Mouse (Mus musculus) intestine, postnatal 0 days (tissue): ENCODE data around the gene Usp7. TPM values are rescaled to one million over a fixed set of nuclear protein-coding genes. Genes with fewer than 3 reads are reported as not detected.

ENCODE experiments used
- ATAC-seq: fragments of 200-750 bp; cut with Nextera tagmentation; 2 replicates; pipeline ENCODE4 v1.8.0; 2017; ENCODE audit warnings: mild to moderate bottlenecking, moderate TSS enrichment, moderate library complexity
- H3K27ac ChIP-seq: fragments of 300-500 bp; sonication (generic); 2 replicates; pipeline ENCODE4 v1.5.1; 2014; ENCODE audit warnings: mild to moderate bottlenecking, low read depth, low read length, moderate library complexity
- H3K27me3 ChIP-seq: fragments of 300-500 bp; sonication (generic); replicated peaks from 2 replicates; pipeline ENCODE4 v1.6.1; 2014; ENCODE audit warnings: low read length, mixed read lengths; ENCODE audit not compliant: control insufficient read depth, insufficient read depth
- H3K36me3 ChIP-seq: fragments of 300-500 bp; sonication (generic); 2 replicates; pipeline ENCODE4 v1.6.1; 2014; ENCODE audit warnings: mild to moderate bottlenecking, moderate library complexity; ENCODE audit not compliant: control insufficient read depth, insufficient read depth
- H3K4me1 ChIP-seq: fragments of 300-500 bp; sonication (generic); replicated peaks from 2 replicates; pipeline ENCODE4 v1.6.1; 2014; ENCODE audit warnings: antibody characterized with exemption, low read length, mixed read lengths; ENCODE audit not compliant: control insufficient read depth, insufficient read depth
- H3K4me2 ChIP-seq: fragments of 300-500 bp; sonication (generic); replicated peaks from 2 replicates; pipeline ENCODE4 v1.6.1; 2014; ENCODE audit warnings: low read depth, mild to moderate bottlenecking, moderate library complexity
- H3K4me3 ChIP-seq: fragments of 300-500 bp; sonication (generic); 2 replicates; pipeline ENCODE4 v1.5.1; 2014; ENCODE audit warnings: low read depth, low read length
- H3K9ac ChIP-seq: fragments of 300-500 bp; sonication (generic); 2 replicates; pipeline ENCODE4 v1.6.1; 2014; ENCODE audit warnings: mild to moderate bottlenecking, low read depth, low read length
- H3K9me3 ChIP-seq: fragments of 300-500 bp; sonication (generic); 2 replicates; pipeline ENCODE4 v1.6.1; 2016; ENCODE audit warnings: mixed run types; ENCODE audit not compliant: control insufficient read depth
- CTCF ChIP-seq: sonication (generic); IDR thresholded peaks from 2 replicates; pipeline ENCODE4 v1.5.1; 2016; ENCODE audit warnings: low read depth, mild to moderate bottlenecking, control low read depth, antibody characterized with exemption, moderate library complexity
- WGBS: fragments of 180-500 bp; shearing (Covaris S2); extraction: QIAGEN DNeasy Blood & Tissue Kit; methylation state at CpG from one replicate; pipeline ENCODE4 v1.1.7; 2014; 5-methylcytosine and 5-hydroxymethylcytosine counted together
- polyA plus RNA-seq: library from polyadenylated mRNA; unstranded; fragments of >200 nt; fragmentation: Nextera tagmentation; extraction: Ambion mirVana; gene quantifications from 2 replicates; pipeline ENCODE4 v1.2.1, GENCODE M21; 2015

Usp7 gene
- polyA plus RNA-seq, 1 experiment from 2014 or later, result 16.3 TPM

DNA sequence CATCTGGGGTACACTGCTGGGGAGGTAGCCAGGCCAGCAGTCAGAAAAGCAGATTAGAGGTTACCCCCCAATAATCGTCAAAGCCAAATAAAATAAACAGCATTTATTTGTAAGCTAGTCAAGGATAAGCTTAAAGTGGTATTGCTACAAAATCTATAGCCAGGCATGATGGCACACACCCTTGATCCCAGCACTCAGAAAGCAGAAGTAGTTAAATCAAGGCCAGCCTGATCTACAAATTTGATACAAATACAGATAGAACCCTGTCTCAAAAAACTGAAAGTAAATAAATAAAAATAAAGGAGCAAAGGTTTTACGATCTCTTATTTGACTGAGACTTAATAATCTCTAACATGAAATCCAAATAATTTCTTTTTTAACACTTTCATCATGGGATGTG lies 66.3 kb downstream of the Usp7 start:
- no peak overlapping the region for H3K9ac ChIP-seq
- ATAC-seq, result no peak
- H3K9me3 ChIP-seq, result no peaks in the 10 kb centered on the region
- H3K27me3 ChIP-seq, result no peaks in the 10 kb centered on the region
- 80% methylated on average over 2 of the region's 2 CpGs for WGBS
- no peak for TF ChIP-seq CTCF
- H3K27ac ChIP-seq, result no peak overlapping the region
- H3K4me1 ChIP-seq, result no peaks in the 10 kb centered on the region
- no peaks in the 10 kb centered on the region; the same call in 1 of the 2 replicates for H3K36me3 ChIP-seq
- H3K4me2 ChIP-seq, result no peak overlapping the region
- no peak overlapping the region for H3K4me3 ChIP-seq

DNA sequence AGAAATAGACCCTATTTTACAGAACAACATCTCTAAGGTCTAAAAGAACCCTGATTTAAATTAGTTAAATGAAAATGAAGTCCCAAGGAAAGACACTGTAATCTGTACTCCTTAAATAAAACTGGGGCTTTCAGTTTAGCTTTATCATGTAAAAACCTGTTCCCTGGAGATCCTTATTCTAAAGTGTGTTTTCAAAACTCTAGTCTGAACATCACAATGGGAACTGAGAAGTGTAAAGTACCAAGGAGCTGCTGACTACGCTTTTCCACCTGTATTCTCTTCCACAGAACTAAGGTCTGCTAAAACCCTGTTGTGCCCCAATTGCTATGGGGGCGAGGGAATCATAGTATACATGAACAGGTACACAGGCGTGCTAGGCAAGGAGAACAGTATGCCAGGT lies 68.1 kb downstream of the Usp7 start:
- Histone ChIP-seq H3K27me3 (no peaks in the 10 kb centered on the region), H3K27ac (no peak overlapping the region), H3K9me3 (no peaks in the 10 kb centered on the region), H3K4me1 (0 out of 2 replicates have a peak, but pooled peaks cover 4% of the 10 kb centered on the region), H3K36me3 (no peaks in the 10 kb centered on the region; the same call in 1 of the 2 replicates), H3K4me2 (no peak overlapping the region), H3K9ac (no peak overlapping the region), H3K4me3 (no peak overlapping the region)
- WGBS, result 90% methylated on average over 3 of the region's 3 CpGs
- no peak for ATAC-seq
- TF ChIP-seq CTCF, result no peak

DNA sequence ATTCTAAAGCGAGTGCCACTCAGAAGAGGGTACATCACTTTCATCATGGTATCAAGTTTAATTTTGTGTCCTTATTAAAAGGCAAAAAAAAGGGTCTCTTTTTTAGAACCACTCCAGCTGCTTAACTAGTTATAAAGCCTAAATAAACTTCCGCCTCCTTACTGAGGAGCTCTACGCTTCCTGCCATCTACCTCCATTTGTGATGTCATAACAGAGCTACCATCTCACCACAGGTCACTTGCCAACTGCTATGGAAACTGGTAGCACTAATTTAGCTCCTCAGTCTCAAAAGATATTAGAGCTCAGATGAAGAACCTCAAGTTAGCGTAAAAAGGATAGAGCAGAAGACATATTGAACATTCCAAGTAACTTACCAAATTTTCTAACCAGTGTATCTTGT lies 71.7 kb downstream of the Usp7 start:
- Histone ChIP-seq H3K9me3 (no peaks in the 10 kb centered on the region), H3K4me1 (0 out of 2 replicates have a peak, but pooled peaks cover 4% of the 10 kb centered on the region), H3K4me3 (no peak overlapping the region), H3K4me2 (no peak overlapping the region), H3K36me3 (peaks cover 10% of the 10 kb centered on the region), H3K27me3 (no peaks in the 10 kb centered on the region), H3K27ac (no peak overlapping the region), H3K9ac (no peak overlapping the region)
- ATAC-seq, result no peak
- 86% methylated on average over 4 of the region's 4 CpGs for WGBS
- no peak for TF ChIP-seq CTCF

DNA sequence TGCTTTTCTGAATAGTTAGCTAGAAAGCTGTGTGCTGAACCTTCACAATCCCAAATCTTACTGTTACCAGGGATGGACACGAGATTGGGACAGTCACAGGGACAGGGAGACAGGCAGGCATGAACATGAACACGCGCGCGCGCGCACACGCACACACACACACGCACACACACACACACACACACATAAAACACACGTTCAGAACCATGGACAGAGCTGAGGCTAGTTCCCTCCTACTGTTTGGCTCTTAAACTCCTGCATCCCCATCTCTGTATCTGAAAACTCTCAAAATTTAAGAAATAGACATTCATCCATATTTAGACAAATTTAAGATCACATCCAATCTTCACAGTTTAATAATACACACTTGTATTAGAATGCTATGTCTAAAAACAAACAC lies 74.4 kb downstream of the Usp7 start:
- no peak for ATAC-seq
- WGBS, result 87% methylated on average over 10 of the region's 10 CpGs
- H3K9ac ChIP-seq, result no peak overlapping the region
- no peak overlapping the region for H3K27ac ChIP-seq
- no peak overlapping the region for H3K4me2 ChIP-seq
- no peak for TF ChIP-seq CTCF
- no peaks in the 10 kb centered on the region for H3K9me3 ChIP-seq
- H3K4me3 ChIP-seq, result no peak overlapping the region
- H3K36me3 ChIP-seq, result peaks cover 24% of the 10 kb centered on the region
- no peaks in the 10 kb centered on the region for H3K27me3 ChIP-seq
- 0 out of 2 replicates have a peak, but pooled peaks cover 4% of the 10 kb centered on the region for H3K4me1 ChIP-seq

DNA sequence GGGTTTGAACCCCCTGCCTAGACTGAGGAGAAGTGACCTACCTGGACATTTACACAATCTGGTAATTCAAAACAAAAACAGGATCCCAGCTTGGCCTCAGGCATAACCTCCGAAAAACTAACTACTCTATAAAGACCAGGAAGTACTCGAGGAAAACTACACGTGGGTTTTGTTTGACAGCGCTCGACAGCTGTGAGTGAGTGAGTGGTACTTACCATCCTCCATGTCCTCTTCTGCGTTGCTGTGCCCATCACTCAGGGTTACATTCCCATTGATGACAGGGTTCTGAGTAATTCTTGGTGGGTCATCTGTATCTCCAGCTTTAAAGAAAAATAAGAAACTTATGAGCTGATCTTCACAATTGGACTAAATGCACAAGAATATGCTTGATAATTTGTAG lies 75.8 kb downstream of the Usp7 start:
- ATAC-seq, result no peak
- no peak for TF ChIP-seq CTCF
- no peaks in the 10 kb centered on the region for H3K27me3 ChIP-seq
- H3K4me2 ChIP-seq, result no peak overlapping the region
- WGBS, result 46% methylated on average over 6 of the region's 6 CpGs
- H3K4me3 ChIP-seq, result no peak overlapping the region
- peaks cover 37% of the 10 kb centered on the region for H3K36me3 ChIP-seq
- no peaks in the 10 kb centered on the region for H3K9me3 ChIP-seq
- 0 out of 2 replicates have a peak, but pooled peaks cover 4% of the 10 kb centered on the region for H3K4me1 ChIP-seq
- no peak overlapping the region for H3K27ac ChIP-seq
- H3K9ac ChIP-seq, result no peak overlapping the region; the same call in 1 of the 2 replicates

DNA sequence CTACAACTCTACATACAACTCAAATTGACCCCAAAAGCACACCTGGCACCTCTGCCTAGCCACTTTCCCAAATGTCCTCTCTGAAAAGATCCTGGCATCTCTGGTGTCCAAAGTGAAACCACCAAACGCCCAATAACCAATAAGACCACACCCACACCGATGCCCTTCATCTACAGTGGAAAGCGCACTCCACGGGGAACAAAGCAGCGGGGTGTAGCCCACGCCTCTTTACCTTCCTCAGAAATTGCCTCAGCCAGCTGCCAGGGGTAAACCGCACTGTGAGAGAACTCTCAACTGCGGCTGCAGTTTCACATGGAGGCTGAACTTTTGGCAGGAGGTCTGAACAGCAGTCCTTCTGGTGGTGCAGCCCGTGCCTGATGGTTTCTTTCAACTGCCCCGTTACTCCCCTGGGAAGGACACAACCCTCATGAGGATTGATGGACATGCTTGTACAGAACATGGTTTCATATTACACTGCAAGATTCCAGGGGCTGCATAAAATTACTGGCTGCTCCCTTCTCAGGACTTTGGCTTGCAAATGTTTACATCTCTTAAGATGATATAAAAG lies 76.5 kb downstream of the Usp7 start:
- no peak for TF ChIP-seq CTCF
- H3K4me2 ChIP-seq, result no peak overlapping the region
- no peaks in the 10 kb centered on the region for H3K27me3 ChIP-seq
- H3K4me3 ChIP-seq, result no peak overlapping the region
- no peaks in the 10 kb centered on the region for H3K9me3 ChIP-seq
- no peak overlapping the region for H3K27ac ChIP-seq
- no peak overlapping the region for H3K9ac ChIP-seq
- 0 out of 2 replicates have a peak, but pooled peaks cover 4% of the 10 kb centered on the region for H3K4me1 ChIP-seq
- no peak for ATAC-seq
- peaks cover 42% of the 10 kb centered on the region for H3K36me3 ChIP-seq
- WGBS, result 65% methylated on average over 10 of the region's 10 CpGs
